31 mouse cellular contexts compared by ENCODE assay signal in genomic region chr15:4145352-4145751, GRCm38 (mm10).
"Had no signal": no experiment of that assay in that cellular context is flagged by ENCODE, and none has a peak within 500 bp of the region (broad histone marks: within the 10 kb centered on the region; RNA-seq: fewer than 3 reads in every experiment).

No protein-coding gene starts in this region.

- H3K4me3 ChIP-seq: limb, embryonic 12.5 days; limb, embryonic 13.5 days; limb, embryonic 15.5 days; liver, embryonic 12.5 days; liver, embryonic 13.5 days; liver, embryonic 15.5 days; lung, embryonic 15.5 days; megakaryocyte, embryonic 14.5 days; midbrain, embryonic 10.5 days; midbrain, embryonic 12.5 days; midbrain, embryonic 13.5 days; midbrain, embryonic 15.5 days; myocyte; neural tube, embryonic 12.5 days had no signal

- DNase-seq: left cerebral cortex, postnatal 4 days; liver; liver, embryonic 13.5 days; liver, postnatal 0 days; lung, adult 18-20 months; lung, adult 2 months; lung, embryonic 14.5 days; lung, postnatal 10 days; lung, postnatal 14 days; lung, postnatal 36 days; lung, postnatal 4 days; midbrain, embryonic 14.5 days had no signal

- H3K27me3 ChIP-seq: limb, embryonic 12.5 days; limb, embryonic 13.5 days; limb, embryonic 15.5 days; liver, embryonic 12.5 days; liver, embryonic 13.5 days; liver, embryonic 15.5 days; lung, embryonic 15.5 days; megakaryocyte, embryonic 14.5 days; midbrain, embryonic 12.5 days; midbrain, embryonic 13.5 days; midbrain, embryonic 15.5 days; neural tube, embryonic 12.5 days had no signal

- H3K4me2 ChIP-seq: limb, embryonic 12.5 days; limb, embryonic 13.5 days; limb, embryonic 15.5 days; liver, embryonic 11.5 days; liver, embryonic 12.5 days; liver, embryonic 13.5 days; liver, embryonic 15.5 days; lung, embryonic 14.5 days; lung, embryonic 15.5 days; midbrain, embryonic 11.5 days; midbrain, embryonic 12.5 days; midbrain, embryonic 13.5 days; midbrain, embryonic 15.5 days; neural tube, embryonic 12.5 days had no signal

- H3K36me3 ChIP-seq: liver, embryonic 15.5 days had no signal

- H3K9me3 ChIP-seq: limb, embryonic 12.5 days; limb, embryonic 13.5 days; limb, embryonic 15.5 days; liver, embryonic 12.5 days; liver, embryonic 13.5 days; liver, embryonic 15.5 days; lung, embryonic 15.5 days; megakaryocyte, embryonic 14.5 days; midbrain, embryonic 10.5 days; midbrain, embryonic 12.5 days; midbrain, embryonic 13.5 days; midbrain, embryonic 15.5 days; neural tube, embryonic 12.5 days had no signal

- H3K4me1 ChIP-seq: limb, embryonic 15.5 days; liver, embryonic 12.5 days; liver, embryonic 13.5 days; liver, embryonic 15.5 days; lung, embryonic 15.5 days; megakaryocyte, embryonic 14.5 days; midbrain, embryonic 10.5 days; midbrain, embryonic 12.5 days; midbrain, embryonic 15.5 days; neural tube, embryonic 12.5 days had no signal

- ATAC-seq: liver, embryonic 12.5 days; liver, postnatal 0 days; lung, postnatal 0 days; midbrain, embryonic 13.5 days; midbrain, embryonic 15.5 days; midbrain, embryonic 16.5 days had no signal

- H3K27ac ChIP-seq: limb, embryonic 12.5 days; limb, embryonic 13.5 days; limb, embryonic 15.5 days; liver, embryonic 12.5 days; liver, embryonic 13.5 days; liver, embryonic 14.5 days; liver, embryonic 15.5 days; lung, embryonic 15.5 days; macrophage; midbrain, embryonic 10.5 days; midbrain, embryonic 12.5 days; midbrain, embryonic 13.5 days; midbrain, embryonic 15.5 days; neural tube, embryonic 12.5 days had no signal

- H3K9ac ChIP-seq: limb, embryonic 12.5 days; limb, embryonic 13.5 days; limb, embryonic 15.5 days; liver, embryonic 12.5 days; liver, embryonic 13.5 days; liver, embryonic 14.5 days; liver, embryonic 15.5 days; liver, postnatal 0 days; lung, embryonic 14.5 days; lung, embryonic 15.5 days; midbrain, embryonic 12.5 days; midbrain, embryonic 13.5 days; midbrain, embryonic 15.5 days; neural tube, embryonic 12.5 days had no signal
